Mouse (Mus musculus) R1 (cell line): ENCODE results near the gene Usp48.

ENCODE experiments used
- DNase-seq: peaks from one replicate; pipeline ENCODE4 v3.0.0-alpha.2; 2018; ENCODE audit warnings: low read depth, low spot score

Usp48 gene

DNA sequence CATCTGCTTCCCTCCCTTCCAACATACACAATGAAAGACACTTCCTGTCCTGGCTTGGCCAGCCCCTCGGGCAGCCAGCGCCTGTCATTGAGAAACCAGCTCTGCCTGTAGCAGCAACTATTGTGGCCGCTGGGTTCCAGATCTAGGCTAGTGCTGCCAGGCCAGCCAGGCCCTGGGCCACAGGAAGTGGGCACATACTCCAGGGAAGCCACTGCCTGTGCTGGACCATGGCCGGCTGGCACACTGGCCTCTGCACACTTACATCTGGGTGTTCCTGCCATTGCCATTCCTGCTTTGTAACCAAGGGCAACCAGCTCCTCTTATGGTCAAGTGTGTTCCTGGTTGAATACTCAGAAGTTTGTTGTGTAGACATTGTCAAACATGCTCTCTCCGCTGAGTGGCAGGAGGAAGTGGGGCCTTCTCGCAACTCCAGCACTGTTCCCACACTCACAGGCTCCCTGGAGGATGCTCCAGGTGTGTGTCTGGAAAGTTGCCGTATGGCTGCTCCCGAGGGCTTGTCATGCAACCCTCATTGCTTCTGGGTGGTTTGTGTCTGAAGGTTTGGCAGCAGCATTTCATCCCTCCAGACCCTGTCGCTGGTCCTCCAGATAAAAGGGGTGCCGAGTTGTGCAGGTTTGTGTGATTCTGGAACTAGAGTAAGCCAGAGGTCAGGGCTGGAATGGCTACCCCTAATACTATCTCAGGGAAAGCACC is 67.0 kb downstream of the Usp48 start:
- DNase-seq, result peak; percentile 35

DNA sequence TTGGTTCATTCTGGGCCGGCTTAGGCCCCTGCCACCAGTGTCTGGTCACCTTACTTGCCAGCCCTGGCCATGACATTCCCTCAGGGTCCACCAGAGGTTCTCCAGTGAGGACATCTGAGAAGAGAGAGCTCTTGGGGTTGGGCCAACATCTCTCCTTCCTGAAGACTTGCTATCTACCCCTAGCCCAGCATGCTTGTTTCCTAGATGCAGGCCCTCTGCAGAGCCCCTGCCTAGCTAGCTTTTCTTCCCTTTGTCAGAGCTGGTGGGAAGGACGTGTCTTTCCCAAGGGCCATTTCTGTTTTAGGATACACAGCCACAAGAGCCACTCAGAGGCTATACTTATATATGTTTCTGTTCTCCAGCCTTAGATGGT is 67.5 kb downstream of the Usp48 start:
- DNase-seq, result no peak

DNA sequence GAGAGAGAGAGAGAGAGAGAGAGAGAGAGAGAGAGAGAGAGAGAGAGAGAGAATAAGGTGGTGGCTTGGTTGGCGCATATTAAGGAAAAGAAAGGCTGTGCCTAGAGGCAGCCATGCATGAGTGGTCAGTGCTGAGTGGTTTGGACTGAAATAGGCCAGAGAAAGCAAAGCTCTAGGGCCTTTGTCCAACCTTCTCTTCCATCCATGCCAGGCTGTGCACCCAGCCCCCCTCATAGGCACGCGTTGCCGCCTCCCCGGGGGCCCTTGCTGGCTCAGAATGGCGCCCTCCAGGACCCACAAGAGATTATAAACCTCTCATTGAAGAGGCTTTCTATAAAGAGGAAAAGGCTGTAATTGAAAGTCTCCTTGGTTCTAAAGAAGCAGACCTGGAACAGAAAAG is 68.0 kb downstream of the Usp48 start:
- no peak for DNase-seq

DNA sequence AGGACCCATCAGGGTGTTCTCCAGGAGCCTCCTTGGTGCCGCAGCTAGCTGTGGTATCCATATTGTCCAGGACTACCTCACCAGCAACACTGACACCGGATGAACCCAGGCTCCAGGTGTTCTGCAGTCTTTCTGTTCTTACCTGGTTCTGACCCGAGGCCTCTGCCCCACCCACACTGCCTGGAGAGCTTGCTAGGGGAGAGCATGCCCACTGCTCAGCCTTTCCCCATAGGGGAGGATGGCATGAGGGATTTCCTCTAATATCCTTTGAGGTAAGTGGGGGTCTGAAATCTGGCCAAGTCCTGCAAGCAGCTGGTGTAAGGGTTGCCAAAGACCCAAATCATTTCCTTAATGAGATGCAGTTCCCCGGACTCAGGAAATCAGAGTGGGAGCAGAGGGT is 69.9 kb downstream of the Usp48 start:
- no peak for DNase-seq

DNA sequence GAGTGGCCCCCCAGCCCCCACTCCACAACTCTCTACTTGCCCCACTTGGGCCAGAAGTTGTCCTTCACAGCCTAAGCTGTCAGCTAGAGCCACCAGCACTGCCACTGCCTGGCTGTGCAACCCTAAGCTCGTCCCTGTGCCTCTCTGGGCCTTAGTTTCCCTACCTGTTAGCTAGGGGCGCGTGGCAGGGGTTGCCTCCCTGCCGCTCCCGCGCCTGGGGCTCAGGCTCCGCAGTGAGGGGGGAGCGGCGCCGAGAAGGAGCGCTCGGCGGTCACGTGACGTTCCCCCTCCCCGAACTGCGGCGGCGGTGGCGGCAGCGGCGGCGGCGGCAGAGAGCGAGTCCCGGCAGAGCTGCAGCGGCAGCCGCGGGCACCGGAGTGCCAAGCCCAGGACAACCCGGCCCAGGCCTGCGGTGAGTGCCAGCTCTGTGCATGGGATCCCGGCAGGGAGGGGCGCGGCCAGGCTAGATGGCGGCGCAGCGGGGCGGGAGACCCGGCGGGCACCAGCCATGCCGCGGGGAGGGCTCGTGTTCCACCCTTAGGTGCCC is 71.0 kb downstream of the Usp48 start, which contains the start of gene Rap1gap:
Gene Rap1gap (plus strand): TSS at position 294 of the 547 bp plus-strand sequence.
- peak; percentile 55 for DNase-seq

DNA sequence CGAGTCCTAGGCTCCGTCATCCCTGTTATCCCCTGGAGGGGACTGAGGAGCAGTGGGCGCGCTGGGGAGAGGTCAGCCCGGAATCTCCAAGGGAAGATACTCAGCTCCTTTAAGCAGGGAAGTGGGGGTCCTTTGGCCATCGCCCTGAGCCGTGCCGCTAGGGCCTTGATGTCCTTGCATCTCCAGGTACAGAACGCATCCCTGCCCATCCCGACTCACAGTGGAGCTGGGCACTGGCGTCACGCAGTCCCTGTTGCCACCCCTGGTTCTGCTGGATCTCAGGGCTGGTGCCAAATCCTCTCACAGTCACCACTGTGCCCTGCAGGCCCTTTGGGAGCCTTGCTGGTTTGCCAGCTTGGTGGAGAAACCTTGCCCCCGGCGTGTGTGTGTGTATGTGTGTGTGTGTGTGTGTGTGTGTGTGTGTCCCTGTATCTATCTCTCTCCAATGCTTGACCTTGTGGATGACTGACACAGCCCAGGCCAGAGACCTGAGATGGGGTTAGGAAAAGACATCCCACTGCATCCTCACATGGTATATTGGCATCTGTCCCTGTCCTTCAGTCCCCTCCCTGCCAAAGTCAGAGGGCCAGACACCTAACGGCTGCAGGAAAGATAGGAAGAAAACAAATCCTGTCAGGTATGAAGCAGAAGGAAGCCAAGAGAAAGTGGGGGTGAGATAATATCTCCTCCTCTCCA is 71.6 kb downstream of the Usp48 start:
- DNase-seq, result no peak

DNA sequence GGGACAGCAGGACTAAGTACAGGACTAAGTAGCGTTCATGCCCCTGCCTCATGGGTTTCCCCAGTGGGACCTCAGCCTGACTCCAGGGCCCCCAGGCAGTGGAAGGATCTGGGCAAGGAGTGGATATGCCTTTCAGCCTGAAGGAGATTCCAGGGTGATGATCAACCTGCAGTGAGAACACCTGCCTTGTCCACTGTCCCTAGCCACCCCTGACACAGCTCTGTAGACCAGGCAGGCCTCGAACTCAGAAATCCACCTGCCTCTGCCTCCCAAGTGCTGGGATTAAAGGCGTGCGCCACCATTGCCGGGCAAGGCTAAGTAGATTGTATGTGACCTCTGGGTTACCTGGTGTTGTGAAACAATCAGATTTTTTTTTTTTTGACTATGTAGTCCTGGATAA is 72.2 kb downstream of the Usp48 start:
- DNase-seq, result no peak

DNA sequence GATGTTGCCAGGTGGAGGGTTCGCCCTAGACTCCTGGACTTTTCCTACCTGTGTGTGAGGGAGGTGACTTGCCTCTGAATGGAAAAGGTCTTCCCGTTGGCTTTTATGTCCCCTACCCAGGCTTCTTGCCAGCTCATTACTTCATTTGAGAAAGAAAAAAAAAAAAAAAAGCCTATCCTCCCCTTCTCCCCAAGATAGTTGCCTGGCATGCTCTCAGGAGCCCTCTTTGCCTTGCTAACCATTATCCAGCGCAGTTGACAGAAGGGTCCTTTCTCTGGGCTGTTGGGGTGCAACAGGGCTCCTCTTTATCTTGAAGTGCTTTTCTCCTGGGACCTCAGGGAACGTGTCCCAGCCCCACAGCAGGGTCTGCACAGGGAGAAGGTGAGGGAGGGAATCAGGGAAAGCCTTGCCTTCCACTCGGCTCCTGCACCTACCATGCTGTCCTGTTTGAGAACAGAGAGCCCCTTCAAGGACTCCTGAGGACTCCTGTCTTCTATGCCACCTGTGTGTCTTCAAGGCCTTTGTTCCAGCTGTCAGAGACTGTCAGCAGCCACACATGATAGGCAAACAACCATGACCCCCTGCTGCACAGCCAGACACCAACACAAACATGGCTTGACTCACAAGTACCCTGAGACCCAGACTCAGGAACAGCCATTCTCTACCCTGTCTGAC is 72.9 kb downstream of the Usp48 start:
- no peak for DNase-seq

DNA sequence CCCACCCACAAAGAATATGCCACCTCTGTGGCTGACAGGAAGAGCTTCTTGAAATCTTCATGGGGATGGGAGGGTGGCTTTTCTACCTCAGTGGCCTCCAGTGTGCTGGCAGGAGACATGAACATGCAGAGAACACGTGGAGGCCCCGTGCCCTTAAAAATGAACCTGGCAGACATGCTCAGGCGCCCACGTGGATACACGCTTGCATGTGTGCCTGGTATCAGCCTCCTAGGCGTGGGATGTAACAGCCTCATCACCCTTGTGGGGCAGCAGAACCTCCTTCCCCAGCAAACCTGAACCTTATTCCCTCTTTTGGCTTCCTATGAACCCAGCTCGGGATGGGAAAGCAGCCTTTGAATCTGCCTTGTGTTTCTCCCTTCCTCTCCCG is 73.4 kb downstream of the Usp48 start:
- DNase-seq, result no peak

DNA sequence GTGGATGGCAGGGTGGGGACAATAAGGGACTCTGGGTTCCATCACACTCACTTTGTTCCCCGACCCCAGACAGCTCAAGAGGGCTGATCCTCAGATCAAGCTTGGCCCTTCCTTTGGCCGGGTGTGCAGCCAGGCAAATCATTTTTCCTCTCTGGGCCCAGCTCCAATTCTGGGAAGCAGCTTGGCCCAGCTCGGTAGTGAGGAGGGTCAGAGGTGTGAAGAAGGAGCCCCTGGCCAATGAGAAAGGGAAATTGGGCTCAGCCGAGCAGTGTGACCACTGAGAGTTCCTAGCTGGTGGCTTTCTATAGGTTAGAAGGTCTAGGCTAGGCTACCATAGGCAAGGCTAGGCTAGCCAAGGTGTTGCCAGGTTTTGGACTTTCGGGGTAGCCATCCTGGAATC is 74.2 kb downstream of the Usp48 start:
- no peak for DNase-seq

DNA sequence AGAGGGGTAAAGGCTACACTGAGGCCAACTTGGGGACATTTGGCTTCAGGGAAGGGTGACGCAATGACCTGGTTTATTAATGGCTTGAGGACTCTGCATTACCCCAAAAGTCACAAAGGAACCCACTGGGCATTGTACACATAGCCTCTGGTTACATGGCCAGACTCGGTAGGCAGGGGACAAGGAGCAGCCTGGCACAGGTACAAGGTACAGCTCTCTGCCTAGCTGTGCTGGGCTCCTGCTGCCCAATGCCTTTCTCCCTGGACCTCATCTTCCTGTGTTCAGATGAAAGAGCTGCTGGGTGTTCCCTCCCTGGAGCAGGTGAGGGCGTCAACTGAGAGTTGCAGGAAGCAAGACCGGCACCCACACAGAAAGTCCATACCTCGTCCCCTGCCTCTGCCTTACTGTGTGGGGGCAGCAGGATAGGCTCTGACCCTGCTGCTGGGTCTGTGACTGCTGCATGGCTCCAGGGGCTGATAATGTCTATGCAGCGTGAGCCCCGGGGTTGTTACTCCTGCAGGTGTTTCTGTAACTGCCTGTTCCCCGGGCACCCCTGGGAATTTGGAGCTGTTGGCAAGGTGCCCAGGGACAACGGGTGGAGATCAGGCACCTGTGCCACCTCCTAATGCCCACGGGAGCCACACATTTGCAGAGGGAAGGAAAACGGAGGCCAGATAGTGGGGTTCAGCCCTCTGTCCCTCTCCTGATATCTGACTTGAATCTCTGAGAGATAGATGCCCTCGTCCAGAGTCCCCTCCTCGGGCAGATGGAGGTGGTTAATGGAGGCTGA is 78.4 kb downstream of the Usp48 start:
- no peak for DNase-seq

DNA sequence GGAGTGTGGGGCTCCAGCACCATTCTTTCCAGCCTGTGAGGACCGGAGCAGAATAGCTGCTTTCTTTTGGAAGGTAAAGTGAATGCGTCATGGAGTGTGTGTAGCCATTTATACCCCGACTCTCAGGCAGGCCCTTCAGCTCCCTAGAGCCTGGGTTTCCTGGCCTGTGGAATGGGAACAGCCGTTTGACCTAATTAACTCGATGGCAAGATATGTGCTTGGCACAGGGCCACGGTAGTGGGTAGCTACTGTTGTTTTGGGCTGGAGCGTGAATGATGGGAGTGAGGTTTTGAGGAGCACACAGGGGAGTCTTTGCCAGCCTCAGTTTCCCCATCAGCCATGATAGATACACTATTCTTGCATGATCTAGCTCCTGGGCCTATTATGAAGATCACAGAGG is 82.0 kb downstream of the Usp48 start:
- no peak for DNase-seq

DNA sequence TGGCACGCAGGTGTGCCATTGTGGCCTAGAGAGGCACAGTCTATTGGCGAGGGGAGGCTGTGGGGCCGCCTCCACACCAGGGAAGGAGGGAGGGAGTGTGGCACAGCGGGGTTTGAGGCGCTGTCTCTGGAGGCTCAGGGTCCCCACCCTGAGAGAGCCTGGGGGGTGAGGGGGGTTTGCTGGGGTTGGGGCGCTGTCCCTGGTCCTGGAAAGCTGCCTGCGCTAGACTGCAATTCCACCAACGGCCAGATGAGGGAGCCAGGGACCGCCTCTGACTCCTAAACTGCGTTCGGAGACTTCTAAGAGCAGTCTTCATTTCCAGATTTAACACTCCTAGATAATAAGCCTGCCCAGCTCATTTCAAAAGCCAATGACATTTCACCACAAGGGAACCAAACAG is 82.5 kb downstream of the Usp48 start:
- peak; percentile 61 for DNase-seq

DNA sequence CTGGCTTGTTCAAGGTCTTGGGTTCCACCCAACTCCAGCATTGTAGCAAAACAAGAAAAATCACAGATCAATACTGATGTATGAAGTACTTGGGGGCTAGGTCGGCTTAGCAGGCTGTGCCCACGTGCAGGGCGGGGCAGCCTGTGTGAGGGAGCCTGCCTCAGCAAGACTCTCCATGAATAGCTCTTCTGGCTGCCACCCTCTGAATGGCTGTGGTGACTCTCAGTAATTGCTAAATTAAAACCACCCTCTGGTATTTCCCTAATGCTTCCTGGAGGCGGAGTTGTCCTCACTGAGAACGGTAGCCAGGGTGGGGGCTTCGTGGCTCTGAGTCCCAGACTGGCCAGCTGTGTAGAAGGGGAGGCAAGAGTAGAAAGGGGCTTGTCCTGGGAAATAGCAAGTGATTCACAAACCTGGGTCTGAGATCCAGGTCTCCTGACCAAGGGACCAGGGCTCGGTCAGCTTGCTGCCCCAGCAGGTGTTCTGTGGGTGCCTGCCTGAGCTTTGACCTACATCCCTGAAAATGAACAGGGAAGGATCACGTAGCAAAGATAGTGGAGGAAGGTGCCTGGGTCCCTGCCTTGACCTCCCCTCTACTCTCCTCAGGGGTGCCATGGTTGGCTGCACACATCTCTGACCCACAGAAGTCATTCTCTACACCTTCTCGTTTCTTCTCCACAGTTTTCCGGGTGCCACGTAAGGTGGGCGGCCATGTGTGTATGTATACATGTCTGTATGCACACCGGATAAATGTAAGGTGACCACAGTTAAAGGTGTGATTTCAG is 83.3 kb downstream of the Usp48 start:
- no peak for DNase-seq

DNA sequence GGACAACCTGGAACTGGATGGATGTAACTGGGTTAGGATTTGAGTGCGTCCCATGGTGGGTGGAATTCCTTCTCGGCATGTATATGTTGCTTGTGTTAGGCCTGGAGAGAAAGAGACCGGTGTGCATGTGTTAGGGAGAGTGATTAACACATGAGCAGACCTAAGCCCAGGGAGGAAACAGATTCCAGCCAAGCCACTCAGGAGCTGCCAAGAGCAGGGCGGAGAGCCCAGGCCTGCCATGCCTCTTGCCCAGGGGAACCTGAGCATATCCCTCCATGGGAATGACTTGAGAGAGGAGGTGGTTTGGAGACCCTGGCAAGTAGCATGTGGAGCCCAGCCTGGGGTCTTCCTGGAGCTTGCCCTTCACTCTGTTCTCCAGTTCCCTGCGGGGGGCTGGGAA is 84.4 kb downstream of the Usp48 start:
- no peak for DNase-seq

DNA sequence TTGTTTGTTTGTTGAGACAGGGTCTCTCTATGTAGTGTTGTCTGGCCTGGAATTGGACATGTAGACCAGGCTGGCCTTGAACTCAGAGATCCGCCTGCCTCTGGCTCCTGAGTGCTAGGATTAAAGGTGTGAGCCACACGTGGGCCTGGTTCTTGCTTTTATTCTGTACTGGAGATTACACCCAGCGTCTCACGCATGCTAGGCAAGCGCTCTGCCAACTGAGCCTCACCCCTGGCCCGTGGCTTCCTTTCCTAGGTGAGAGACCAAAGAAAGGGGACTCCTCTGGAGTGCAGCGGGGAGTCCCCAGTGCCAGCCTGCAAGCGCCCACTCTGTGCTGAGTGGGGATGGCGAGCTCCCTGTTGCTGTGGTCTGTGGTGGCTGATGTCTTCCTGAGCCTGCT is 85.0 kb downstream of the Usp48 start:
- DNase-seq, result no peak

DNA sequence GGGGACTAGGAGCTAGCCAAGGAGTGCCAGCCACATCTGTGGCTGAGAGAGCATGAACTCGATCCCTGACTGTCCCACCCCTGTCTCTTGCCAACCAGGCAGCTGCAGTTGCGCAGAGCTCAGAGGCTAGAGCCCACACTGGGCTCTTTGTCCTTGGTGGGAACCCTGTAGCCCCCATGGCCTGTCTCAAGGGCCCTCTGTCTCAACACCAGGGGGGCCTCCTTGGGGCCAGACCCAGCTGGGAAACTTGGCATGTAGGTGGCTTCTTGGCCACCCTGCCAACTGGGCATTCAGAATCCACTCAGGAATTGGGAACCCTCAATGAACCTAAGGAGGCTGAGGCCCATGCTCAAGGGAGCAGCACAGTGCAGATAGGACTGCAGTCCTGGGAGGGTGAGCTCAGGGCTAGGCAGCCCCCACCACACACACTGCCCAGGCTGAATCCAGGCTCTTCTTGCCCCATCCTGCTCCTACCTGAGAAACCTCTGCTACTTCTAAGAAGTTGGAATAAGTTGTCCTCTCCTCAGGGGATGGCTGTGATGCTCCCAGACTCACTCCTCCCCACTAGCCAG is 86.5 kb downstream of the Usp48 start:
- DNase-seq, result no peak

DNA sequence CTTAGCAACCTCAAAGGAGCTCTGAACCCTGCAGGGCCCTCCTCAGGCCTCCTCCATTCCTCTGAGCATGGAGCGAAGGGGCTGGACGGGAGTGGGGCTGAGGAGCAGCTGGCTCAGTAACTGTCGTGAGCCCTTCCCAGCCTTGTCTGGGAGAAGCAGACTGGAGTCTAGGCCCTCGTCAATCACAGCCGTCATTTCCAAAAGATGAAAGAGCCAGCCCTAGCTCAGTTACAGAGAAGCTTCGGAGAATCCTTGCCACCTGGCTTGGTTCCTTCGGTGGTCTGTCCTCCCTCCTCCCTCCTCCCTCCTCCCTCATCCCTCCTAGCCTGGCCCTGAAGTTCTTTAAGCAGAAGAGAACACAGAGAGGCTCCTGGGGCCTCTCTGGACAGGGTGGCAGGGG is 87.2 kb downstream of the Usp48 start:
- no peak for DNase-seq

DNA sequence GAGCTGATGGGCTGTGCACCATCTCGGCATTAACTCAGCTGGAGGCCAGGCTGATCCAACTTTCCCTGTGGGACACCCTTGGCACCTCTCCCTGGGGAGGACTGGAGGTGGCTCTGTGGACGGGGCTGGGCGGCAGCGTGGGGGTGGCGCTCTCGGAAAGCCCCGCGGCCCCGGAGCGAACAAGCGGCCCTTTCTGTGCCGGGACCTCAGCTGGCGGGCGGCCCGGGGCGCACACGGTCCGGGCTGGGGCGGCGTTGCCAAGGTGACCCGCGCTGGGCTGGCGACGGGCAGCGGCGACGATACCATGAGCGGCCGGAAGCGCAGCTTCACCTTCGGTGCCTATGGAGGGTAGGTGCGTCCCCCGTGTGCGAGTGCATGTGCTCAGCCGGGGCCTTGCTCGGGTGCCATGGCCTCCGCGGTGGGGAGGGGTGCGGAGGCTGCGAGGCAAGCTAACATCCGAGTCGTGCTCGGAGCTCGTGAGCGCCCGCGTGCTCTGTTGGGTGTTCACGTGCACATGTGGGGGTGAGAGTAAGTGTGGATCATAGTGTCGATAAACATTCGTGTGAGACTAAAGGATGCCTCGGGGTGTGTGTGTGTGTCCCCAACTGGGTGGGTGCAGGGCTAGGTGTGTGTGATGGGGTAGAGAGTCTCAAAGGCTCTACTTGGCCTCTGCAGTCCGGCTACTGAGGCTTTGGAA is 88.0 kb downstream of the Usp48 start:
- no peak for DNase-seq

DNA sequence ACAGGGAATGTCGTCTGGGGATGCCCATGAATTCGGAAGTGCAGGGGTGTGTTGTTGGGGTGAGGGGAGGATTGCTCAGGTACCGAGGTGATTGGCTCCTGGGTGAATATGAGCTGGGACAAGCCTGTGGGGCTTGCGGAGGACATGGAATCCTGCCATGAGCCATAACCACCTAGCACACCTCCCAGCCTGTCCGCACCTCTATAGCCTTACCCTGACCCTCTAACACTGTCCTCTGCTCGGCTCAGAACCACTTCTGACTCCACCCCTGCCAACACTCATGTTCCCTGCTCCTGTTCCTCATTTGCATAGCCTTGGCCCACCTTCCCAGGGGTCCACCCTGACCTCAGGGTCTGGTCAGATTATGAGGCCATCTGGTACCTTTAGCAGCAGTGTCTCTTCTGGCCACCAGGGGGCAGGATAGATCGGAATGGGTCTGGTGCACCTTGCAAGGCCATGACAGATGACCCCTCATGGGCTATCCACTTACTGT is 89.5 kb downstream of the Usp48 start:
- peak; percentile 43 for DNase-seq
